Mouse (Mus musculus) c-Kit-negative CD71-positive TER-119-positive erythroid progenitor cells, embryonic 14.5 days (primary cell): Measurements from ENCODE around the gene Phlpp1.

Source experiments
- DNase-seq: peaks from one replicate; pipeline ENCODE4 v3.0.0-alpha.2; 2013; ENCODE audit warnings: low read depth, low spot score

Gene Phlpp1

DNA sequence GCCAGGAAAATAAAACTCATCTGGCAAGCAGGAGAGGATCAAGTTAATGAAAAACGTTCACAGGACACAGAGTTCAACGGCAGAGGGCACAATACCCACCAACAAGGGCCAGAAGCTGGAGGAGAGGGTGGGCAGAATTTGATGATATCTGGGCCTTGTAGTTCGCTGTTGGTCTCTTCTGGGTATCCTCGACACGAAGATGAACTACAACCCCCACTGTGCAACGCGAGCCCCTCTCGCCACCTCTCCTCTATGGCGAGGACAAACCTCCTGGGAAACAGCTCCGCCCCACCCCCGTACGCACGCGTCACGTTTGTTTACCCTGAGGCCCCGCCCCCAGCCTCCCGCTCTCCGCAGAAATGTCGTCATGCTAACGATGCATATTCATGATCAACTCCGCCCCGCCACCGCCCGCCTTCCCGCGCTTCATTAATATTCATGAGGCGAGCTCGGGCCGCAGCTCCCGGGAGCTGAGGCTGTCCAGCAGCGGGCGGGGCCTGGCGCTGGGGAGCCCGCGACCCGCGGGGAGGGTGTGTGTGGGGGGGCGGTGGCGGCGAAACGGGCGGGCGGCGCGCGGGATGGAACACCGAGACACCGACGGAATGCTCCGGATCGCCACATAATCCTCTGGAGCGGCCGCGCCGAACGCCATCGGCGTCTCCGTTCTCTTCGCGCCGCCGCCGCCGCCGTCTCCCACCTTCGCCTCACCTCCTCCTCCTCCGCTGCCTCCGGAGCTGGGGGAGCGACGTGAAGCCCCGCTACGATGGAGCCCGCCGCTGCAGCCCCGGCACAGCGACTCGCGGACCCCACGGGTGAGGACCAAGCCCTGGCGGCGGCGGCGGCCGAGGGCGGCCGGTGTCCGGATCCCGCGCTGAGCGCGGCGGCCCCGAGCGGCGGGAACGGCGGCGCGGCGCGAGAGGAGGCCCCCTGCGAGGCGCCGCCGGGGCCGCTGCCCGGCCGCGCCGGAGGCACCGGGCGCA lies at the start of gene Phlpp1:
TSS of gene Phlpp1 (plus strand) at position 512 of the 980 bp plus-strand sequence.
- DNase-seq, result peak; percentile 94

GRCm38 (mm10) chr1:106126601-106127000 lies 45.0 kb upstream of the Phlpp1 start:
- no peak for DNase-seq

- DNase-seq, result no peak
These were observed 39.7 kb upstream of the Phlpp1 start for GRCm38 (mm10) chr1:106131697-106132349.

GRCm38 (mm10) chr1:106132350-106132700 lies 39.2 kb upstream of the Phlpp1 start:
- DNase-seq, result no peak

DNA sequence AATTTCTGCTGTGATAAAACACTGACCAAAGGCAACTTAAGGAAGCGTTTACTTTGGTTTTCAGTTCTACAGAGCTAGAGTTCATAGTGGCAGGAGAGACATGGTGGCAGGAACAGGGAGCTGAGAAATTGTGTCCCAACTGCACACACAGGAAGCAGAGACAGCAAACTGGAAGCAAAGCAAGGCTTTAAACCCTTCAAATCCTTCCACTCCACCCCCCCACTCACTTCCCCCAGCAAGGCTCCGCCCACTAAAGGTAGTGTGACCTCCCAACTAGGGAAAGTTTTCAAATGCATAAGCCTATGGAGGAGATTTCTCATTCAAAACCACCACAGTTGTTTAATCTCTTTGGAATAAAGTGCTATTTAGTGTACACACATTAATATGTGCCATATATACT lies 32.9 kb upstream of the Phlpp1 start:
- no peak for DNase-seq

DNA sequence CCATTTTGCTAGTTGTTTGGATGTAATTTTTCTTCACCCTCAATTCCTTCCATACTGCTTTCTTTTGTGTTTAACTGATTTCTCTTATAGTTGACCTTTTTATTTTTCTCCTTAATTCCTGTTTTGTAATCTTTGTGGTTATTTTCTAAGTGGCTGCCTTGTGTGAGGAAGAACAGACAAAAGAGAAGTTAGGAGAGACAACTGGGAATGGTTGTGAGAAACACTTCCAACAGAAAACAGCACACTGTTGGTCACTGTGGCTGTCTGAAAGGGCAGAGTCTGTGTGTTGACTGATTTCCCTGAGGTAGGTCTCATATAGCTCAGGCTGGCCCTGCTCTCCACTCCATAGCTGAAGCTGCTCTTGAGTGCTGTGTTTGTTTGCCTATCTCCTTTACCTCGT lies 32.4 kb upstream of the Phlpp1 start:
- DNase-seq, result no peak

DNA sequence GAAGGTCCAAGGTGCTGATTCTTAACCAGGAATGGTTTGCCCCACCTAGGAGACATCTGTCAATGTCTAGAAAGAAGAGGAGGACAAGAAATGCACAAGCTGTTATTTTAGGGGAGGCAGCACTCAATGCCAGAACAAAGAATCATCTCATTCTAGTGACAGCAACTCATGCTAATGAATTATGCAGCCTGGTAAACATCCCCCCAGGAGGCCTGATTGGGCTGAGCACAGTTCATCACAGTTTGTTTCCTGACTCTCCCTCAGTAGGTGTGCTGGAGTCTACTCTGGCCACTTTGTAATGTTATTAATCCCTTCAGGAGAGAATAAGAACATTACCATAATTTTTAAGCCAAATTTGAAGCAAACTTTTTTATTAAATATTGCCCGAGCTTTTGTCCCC lies 29.5 kb upstream of the Phlpp1 start:
- DNase-seq, result no peak

DNA sequence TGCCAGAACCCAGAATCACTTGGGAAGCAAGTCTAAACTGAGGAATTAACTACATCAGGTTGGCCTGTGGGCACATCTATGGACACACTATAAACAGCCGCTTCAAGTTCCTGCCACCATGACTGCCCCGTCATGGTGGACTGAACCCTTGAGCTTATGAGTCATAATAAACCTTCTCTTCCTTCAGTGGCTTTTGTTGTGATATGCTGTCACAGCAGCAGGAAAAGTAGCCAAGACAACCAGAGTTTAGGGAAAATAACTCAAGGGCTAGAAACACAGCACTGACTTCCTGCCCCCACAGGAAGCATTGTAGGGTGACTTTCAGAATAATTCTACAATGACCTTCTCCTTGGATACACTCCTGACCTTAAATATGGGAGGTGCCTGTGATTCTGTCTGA lies 27.0 kb upstream of the Phlpp1 start:
- no peak for DNase-seq

- DNase-seq, result no peak
These were observed 26.5 kb upstream of the Phlpp1 start for GRCm38 (mm10) chr1:106145055-106145454.

- DNase-seq, result no peak
These were observed 25.9 kb upstream of the Phlpp1 start for GRCm38 (mm10) chr1:106145565-106146190.

DNA sequence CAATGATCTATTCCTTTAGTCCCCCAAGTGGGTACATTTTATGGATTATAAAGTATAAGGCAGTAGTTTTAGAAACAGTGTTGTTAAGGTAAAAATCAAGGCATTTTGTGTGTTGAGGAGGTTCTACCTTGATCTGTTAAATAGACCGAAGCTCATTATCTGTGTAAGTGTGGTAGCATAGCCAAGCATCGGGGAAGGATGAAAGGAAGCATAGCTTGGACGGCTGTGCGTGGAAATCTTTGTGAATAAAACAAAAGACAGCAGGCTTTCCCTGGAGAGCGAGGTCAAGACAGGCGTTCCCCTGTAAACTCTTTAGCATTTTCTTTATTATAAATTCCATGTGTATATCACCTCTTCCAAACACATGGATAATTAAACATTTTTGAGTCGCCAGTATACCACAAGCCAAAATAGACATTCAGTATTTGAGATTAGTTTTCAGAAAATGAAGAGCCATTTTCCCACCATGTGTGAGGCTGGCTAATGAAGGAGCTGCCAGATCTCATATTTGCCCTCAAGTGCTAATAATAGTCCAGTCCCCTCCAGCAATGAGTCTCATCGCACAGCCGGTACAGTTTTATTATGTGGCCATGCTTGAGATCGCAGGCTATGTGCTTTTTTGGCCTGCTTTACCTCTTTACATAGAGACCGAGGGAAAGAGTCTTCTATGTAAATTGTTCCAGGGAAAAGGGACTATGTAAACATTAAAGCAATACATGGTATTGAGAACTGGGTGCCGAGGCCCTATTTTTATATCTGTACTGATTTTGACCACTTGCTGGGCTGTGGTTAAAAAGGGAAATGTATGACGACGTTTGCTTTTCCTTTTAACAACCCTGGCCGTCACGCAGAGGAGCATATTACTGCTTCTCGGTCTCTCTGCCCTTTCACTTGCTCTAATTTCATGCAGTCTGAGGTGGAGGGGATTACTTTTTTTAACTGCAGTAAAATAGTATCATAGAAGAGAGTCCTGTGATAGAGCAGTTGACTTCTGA lies 22.9 kb upstream of the Phlpp1 start:
- DNase-seq, result no peak

DNA sequence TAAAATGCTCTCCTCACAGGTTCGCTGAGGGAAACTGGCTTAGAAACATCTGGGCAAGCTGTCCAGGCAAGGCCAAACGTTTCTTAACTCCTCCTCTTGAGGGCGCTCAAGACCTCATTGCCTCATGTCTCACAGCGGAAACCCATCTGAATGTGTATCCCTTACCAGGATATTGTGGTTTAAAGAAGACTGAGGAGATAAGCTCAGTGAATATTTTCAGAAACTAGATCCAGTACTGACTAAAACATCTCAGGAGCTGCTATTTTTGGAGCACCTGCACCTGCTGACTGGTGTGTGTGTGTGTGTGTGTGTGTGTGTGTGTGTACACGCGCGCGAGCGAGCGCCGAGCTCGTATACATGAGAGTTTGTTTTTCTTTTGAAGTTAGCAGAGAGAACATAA lies 19.7 kb upstream of the Phlpp1 start:
- DNase-seq, result no peak

DNA sequence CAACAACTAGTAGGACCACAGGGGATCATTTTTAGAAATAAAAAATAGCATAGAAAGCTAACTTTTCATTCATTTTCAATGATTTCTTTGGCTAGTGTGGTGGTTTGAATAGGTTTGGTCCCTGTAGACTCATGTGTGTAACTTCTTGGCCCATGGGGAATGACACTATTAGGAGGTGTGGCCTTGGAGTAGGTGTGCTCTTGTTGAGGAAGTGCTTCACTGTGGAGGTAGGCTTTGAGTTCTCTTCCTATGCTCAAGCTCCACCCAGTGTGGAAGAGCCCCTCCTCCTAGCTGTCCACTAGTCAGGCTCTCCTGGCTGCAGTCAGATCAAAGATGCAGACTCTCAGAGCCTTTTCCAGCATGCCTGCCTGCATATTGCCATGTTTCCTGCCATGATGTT lies 18.8 kb upstream of the Phlpp1 start:
- no peak for DNase-seq

GRCm38 (mm10) chr1:106154590-106154989 lies 17.0 kb upstream of the Phlpp1 start:
- DNase-seq, result no peak

DNA sequence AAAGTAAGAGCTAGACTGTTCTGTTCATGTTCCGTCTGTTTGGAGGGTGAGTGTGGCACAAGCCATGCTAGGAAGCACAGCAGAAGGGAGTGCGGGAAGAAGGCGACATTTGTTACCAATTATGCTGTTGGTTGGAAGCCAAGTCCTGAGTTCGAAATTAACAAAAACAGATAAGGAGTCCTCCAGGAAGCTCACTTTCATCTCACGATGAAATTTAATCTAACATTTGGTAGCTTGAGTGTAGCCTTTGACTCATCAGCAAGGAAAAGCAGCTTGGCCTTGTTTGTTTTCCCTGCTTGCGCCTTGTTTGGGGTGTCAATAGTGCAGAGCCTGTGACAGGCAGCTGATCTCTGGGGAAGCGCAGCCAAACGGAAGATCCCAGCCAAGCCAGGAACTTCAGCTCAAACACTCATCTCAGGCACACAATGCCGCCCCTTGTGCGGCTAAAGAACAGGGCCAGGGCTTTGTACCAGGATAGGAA lies 16.4 kb upstream of the Phlpp1 start:
- DNase-seq, result no peak

GRCm38 (mm10) chr1:106155702-106156101 lies 15.8 kb upstream of the Phlpp1 start:
- no peak for DNase-seq

DNA sequence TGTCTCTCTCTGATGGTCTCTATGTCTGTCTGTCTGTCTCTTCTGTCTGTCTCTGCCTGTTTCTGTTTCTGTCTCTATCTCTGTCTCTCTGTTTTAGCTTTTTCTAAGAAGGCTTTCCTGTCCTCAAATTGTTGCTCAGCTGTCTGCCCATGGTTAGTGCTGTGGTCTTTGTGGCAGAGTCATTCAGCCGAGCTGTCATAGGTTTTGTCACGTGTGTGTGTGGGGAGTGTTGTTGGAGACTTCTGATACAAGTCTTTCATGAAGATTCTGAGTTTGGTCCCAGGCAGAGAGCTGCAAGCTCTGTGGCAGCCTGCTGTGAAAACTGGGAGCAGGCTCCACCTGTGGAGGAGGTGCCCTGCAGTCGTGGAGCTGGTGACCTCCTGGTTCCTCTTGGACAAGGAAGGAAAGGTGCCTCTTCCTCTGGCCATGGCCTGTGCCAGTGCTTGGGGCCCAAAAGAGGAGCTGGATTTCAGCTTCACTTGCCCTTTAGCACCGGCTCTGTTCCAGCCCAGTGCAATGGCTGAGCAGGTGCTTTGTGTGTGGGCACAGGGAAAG lies 13.5 kb upstream of the Phlpp1 start:
- no peak for DNase-seq

DNA sequence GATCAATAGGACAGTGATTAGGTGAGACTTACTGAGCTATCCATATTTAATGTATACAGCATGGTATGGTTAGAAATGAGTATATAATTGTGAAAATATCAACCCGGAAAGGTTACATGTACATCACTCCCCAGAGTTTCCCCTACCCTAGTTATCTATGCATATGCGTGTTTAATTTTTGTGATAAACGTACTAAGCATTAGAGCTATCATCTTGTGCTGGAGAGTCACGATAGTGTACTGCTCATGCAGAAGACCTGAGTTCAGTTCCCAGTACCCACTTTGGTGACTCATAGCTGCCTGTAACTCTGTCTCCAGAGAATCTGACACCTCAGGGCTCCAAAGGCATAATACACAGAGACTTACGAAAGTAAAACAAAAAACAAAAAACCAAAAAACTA lies 11.9 kb upstream of the Phlpp1 start:
- DNase-seq, result no peak

GRCm38 (mm10) chr1:106160916-106161315 lies 10.6 kb upstream of the Phlpp1 start:
- DNase-seq, result no peak

- no peak for DNase-seq
These were observed 9.0 kb upstream of the Phlpp1 start for GRCm38 (mm10) chr1:106162581-106162980.

DNA sequence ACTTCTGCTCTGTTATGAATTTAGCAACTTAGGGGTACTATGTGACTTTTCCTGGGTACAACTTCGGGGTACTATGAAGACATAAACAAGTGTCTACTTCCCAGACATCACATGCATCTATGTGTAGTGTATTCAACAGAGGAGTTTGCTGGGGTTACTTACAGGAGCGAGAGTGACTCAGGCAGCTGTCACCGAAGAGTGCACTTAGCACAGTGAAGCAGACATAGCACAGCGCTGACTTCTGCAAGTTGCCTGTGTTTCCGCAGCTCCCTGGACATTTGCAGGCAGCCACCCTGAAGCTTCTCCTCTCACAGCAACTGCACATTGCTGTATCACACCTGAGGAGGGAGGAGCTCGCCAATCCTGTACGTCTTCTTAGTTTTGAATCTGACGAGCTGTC lies 8.2 kb upstream of the Phlpp1 start:
- no peak for DNase-seq
